Mouse (Mus musculus): ENCODE data around the gene Tmem38b. TPM values are rescaled to one million over a fixed set of nuclear protein-coding genes. Genes with fewer than 3 reads are reported as not detected.
A peak's percentile ranks its signal among the peaks of the same experiment; 100 is the strongest.

The Tmem38b gene
- total RNA-seq, 2 experiments from 2014 or later = 10.5 to 11.7 TPM

GRCm38 (mm10) chr4:53866459-53866858 lies 40.6 kb downstream of the Tmem38b start:
- intact Hi-C loops (cut with DNase I) = no loop called here
- no peak for DNase-seq (ENCODE audit: low spot score in 2 of 2)

- intact Hi-C loops (cut with DNase I) = no loop called here
- no peak for DNase-seq (ENCODE audit: low spot score in 2 of 2)
Observed at GRCm38 (mm10) chr4:53878542-53879417, 52.9 kb downstream of the Tmem38b start.

GRCm38 (mm10) chr4:53882921-53883682 lies 57.3 kb downstream of the Tmem38b start:
- DNase-seq (ENCODE audit: low spot score in 2 of 2) = no peak
- intact Hi-C loops (cut with DNase I) = no loop called here

- intact Hi-C loops (cut with DNase I) = loop anchor here (2.0 kb wide), 1 partner anchor 1356 kb away; no protein-coding TSS in a partner anchor
- peak; percentile 23 to 40 for DNase-seq (ENCODE audit: low spot score in 2 of 2)
Observed at GRCm38 (mm10) chr4:53884351-53885245, 58.8 kb downstream of the Tmem38b start.

GRCm38 (mm10) chr4:53886342-53887088 lies 60.7 kb downstream of the Tmem38b start:
- DNase-seq (ENCODE audit: low spot score in 2 of 2) = no peak
- intact Hi-C loops (cut with DNase I) = no loop called here

- DNase-seq (ENCODE audit: low spot score in 2 of 2) = no peak
Observed at GRCm38 (mm10) chr4:53895335-53895734, 69.5 kb downstream of the Tmem38b start.

GRCm38 (mm10) chr4:53896150-53896833 lies 70.4 kb downstream of the Tmem38b start:
- no peak for DNase-seq (ENCODE audit: low spot score in 2 of 2)
- intact Hi-C loops (cut with DNase I) = no loop called here

More at GRCm38 (mm10) chr4:53895335-53895734, 69.5 kb downstream of the Tmem38b start:
- intact Hi-C loops (cut with DNase I) = no loop called here

- intact Hi-C loops (cut with DNase I) = no loop called here
Observed at GRCm38 (mm10) chr4:53900386-53900971, 74.6 kb downstream of the Tmem38b start.

GRCm38 (mm10) chr4:53904335-53904734 lies 78.5 kb downstream of the Tmem38b start:
- intact Hi-C loops (cut with DNase I) = no loop called here
- DNase-seq (ENCODE audit: low spot score in 2 of 2) = no peak

More at GRCm38 (mm10) chr4:53900386-53900971, 74.6 kb downstream of the Tmem38b start:
- DNase-seq (ENCODE audit: low spot score in 2 of 2) = no peak

GRCm38 (mm10) chr4:53905537-53905936 lies 79.7 kb downstream of the Tmem38b start:
- intact Hi-C loops (cut with DNase I) = no loop called here
- DNase-seq (ENCODE audit: low spot score in 2 of 2) = no peak

GRCm38 (mm10) chr4:53907071-53907470 lies 81.2 kb downstream of the Tmem38b start:
- intact Hi-C loops (cut with DNase I) = no loop called here
- DNase-seq (ENCODE audit: low spot score in 2 of 2) = no peak

Other genes with a start within 250 kb of the Tmem38b start
- 10 to 100 TPM; 32.2 to 36.4 TPM for gene Fsd1l, start 194.6 kb upstream of the Tmem38b start, total RNA-seq (2021)
- 10 to 100 TPM; 24.9 to 30.0 TPM for gene Fktn, start 112.0 kb upstream of the Tmem38b start, total RNA-seq (2021)
- gene Tal2, start 46.3 kb upstream of the Tmem38b start, total RNA-seq (2021) = under 1 TPM; 0.14 to 0.25 TPM

Measured in left cerebral cortex, postnatal 36 days (tissue).